ENCODE assay signal across 7 mouse cellular contexts in genomic region chr1:42695578-42695915, GRCm38 (mm10). TPM values are rescaled to one million over a fixed set of nuclear protein-coding genes. Genes with fewer than 3 reads are reported as not detected.
A peak's percentile ranks its signal among the peaks of the same experiment; 100 is the strongest.
DNase-seq lines count a peak whose midpoint lies in the region; ATAC-seq lines count a peak whose summit lies in the region.

Pou3f3 (plus strand) TSS chr1:42695768.

- WGBS in heart, embryonic 12.5 days = under 1% methylated on average over 21 of the region's 21 CpGs
- WGBS in neural tube, embryonic 13.5 days = 0% methylated on average over 21 of the region's 21 CpGs

- peak; percentile 96 for DNase-seq in embryo, embryonic 11 days
- DNase-seq in kidney, postnatal 14 days = peak; percentile 94
- peak; percentile 61 for DNase-seq in liver
- DNase-seq in thymus, postnatal 36 days = no peak

- H3K9me3 ChIP-seq in heart, embryonic 12.5 days (replicated peaks) = no peaks in the 10 kb centered on the region
- H3K9me3 ChIP-seq in neural tube, embryonic 13.5 days = no peaks in the 10 kb centered on the region

- H3K9ac ChIP-seq in heart, embryonic 12.5 days = peak within 1 kb of the TSS; percentile 52
- H3K9ac ChIP-seq in neural tube, embryonic 13.5 days = peak within 1 kb of the TSS; percentile 99

- peak within 1 kb of the TSS; percentile 43 for H3K4me3 ChIP-seq in brown adipose tissue, adult 24 weeks (ENCODE audit: insufficient read depth, low read depth, low read length)
- H3K4me3 ChIP-seq in heart, embryonic 12.5 days = peak within 1 kb of the TSS; percentile 58
- peak within 1 kb of the TSS; percentile 90 for H3K4me3 ChIP-seq in neural tube, embryonic 13.5 days

- H3K27me3 ChIP-seq in heart, embryonic 12.5 days (replicated peaks) = peaks cover 86% of the 10 kb centered on the region
- H3K27me3 ChIP-seq in neural tube, embryonic 13.5 days = no peaks in the 10 kb centered on the region; the same call in 1 of the 2 replicates

- H3K4me2 ChIP-seq in heart, embryonic 12.5 days = peak within 1 kb of the TSS; percentile 87
- peak within 1 kb of the TSS; percentile 86 for H3K4me2 ChIP-seq in neural tube, embryonic 13.5 days

- peaks cover 6% of the 10 kb centered on the region for H3K4me1 ChIP-seq in brown adipose tissue, adult 24 weeks (ENCODE audit: control insufficient read depth, insufficient read depth, insufficient read length, low read length)
- H3K4me1 ChIP-seq in heart, embryonic 12.5 days (replicated peaks) = peaks cover 37% of the 10 kb centered on the region
- peaks cover 31% of the 10 kb centered on the region for H3K4me1 ChIP-seq in neural tube, embryonic 13.5 days (replicated peaks)

- peak; percentile 80 for ATAC-seq in heart, embryonic 12.5 days (ENCODE audit: insufficient number of reproducible peaks, low FRiP score)
- ATAC-seq in neural tube, embryonic 13.5 days (ENCODE audit: low read depth) = peak; percentile 86

- no peaks in the 10 kb centered on the region for H3K36me3 ChIP-seq in heart, embryonic 12.5 days
- H3K36me3 ChIP-seq in neural tube, embryonic 13.5 days = 0 out of 2 replicates have a peak, but pooled peaks cover 8% of the 10 kb centered on the region

- no peak within 1 kb of the TSS for H3K27ac ChIP-seq in brown adipose tissue, adult 24 weeks (replicated peaks; ENCODE audit: low read depth, low read length)
- H3K27ac ChIP-seq in heart, embryonic 12.5 days (ENCODE audit: poor library complexity, severe bottlenecking) = no peak within 1 kb of the TSS
- H3K27ac ChIP-seq in neural tube, embryonic 13.5 days (replicated peaks) = peak within 1 kb of the TSS; percentile 97

RNA-seq across cellular contexts. Expression of gene Pou3f3, which starts in this region (rescaled TPM):
- polyA plus RNA-seq in brown adipose tissue, adult 24 weeks (2012; ENCODE audit: insufficient read depth, insufficient read length, missing spikeins) = not detected in 2 replicates
- 0.06 TPM in 2 replicates for polyA plus RNA-seq in heart, embryonic 12.5 days (2016; fragmentation: Nextera tagmentation; extraction: Ambion mirVana)
- polyA plus RNA-seq in neural tube, embryonic 13.5 days (2015; fragmentation: Nextera tagmentation; extraction: Ambion mirVana) = 10.5 and 12.2 TPM in 2 replicates

Comparison
In these comparisons a context has a peak if more than half of its experiments do, and no peak if none do; other contexts are left out.
1. RNA of gene Pou3f3 (polyA plus RNA-seq): 10.5 to 12.2 TPM in neural tube, embryonic 13.5 days; 0.06 TPM in heart, embryonic 12.5 days and not detected in brown adipose tissue, adult 24 weeks; every median in the first group is over 10 times any median in the second.
2. Peak in ATAC-seq, H3K4me3 ChIP-seq, H3K9ac ChIP-seq and H3K4me2 ChIP-seq in heart, embryonic 12.5 days; RNA of the gene not detected or under 1 TPM.
3. DNase-seq: peak in embryo, embryonic 11 days (single experiment), kidney, postnatal 14 days (single experiment) and liver (single experiment); none in thymus, postnatal 36 days (0 of 2).
4. Peak in every context shown above with its lines, with median percentiles within 50 percentile points of each other: H3K4me3 ChIP-seq.